Comparison of ENCODE assay signal across 26 mouse cellular contexts in genomic region chr19:52878812-52879502, GRCm38 (mm10).
DNase-seq lines count a peak whose midpoint lies in the region; ATAC-seq and TF ChIP-seq lines count a peak whose summit lies in the region.
"Had no signal": no experiment of that assay in that cellular context is flagged by ENCODE, and none has a peak within 500 bp of the region (broad histone marks: within the 10 kb centered on the region; RNA-seq: fewer than 3 reads in every experiment).

No protein-coding gene starts in this region.

- no peaks in the 10 kb centered on the region for H3K36me3 ChIP-seq in midbrain, embryonic 11.5 days (ENCODE audit: control insufficient read depth, insufficient read depth, low read length)
- no peaks in the 10 kb centered on the region for H3K36me3 ChIP-seq in midbrain, embryonic 13.5 days
- H3K36me3 ChIP-seq: embryonic facial prominence, embryonic 13.5 days; intestine, embryonic 15.5 days; limb, embryonic 12.5 days had no signal

- TF ChIP-seq CTCF in layer of hippocampus, adult 2 months (conservative IDR thresholded peaks at IDR 0.05): no peak

- ATAC-seq in midbrain, embryonic 11.5 days (ENCODE audit: low FRiP score): no peak
- no peak for ATAC-seq in midbrain, embryonic 13.5 days
- peak; percentile 96 for ATAC-seq in granulocyte monocyte progenitor cell, adult 5-6 weeks (replicated peaks; ENCODE audit: poor library complexity, severe bottlenecking)
- ATAC-seq: forebrain, postnatal 0 days; intestine, embryonic 15.5 days; midbrain, embryonic 16.5 days had no signal

- H3K9ac ChIP-seq in midbrain, embryonic 11.5 days (ENCODE audit: low read length): no peak overlapping the region
- H3K9ac ChIP-seq in midbrain, embryonic 13.5 days (replicated peaks): no peak overlapping the region
- H3K9ac ChIP-seq: embryonic facial prominence, embryonic 13.5 days; forebrain, postnatal 0 days; hindbrain, embryonic 14.5 days; intestine, embryonic 15.5 days; limb, embryonic 12.5 days; lung, embryonic 14.5 days had no signal

- peak; percentile 40 for DNase-seq in layer of hippocampus, adult 9-11 months
- no peak for DNase-seq in layer of hippocampus, adult 2 months (ENCODE audit: low spot score in 2 of 2)
- DNase-seq in midbrain, embryonic 11.5 days (ENCODE audit: low spot score, missing footprints): peak; percentile 47
- no peak for DNase-seq in gastrocnemius, postnatal 14 days
- no peak for DNase-seq in kidney, postnatal 4 days
- DNase-seq in frontal cortex, postnatal 36 days (ENCODE audit: low spot score in 2 of 2): no peak
- DNase-seq: adrenal gland, adult 2 months; B cell, adult 2 months; cerebellum, adult 9-11 months; forebrain, postnatal 0 days; gastrocnemius, adult 2 months; heart, adult 18-20 months; heart, postnatal 36 days; kidney, adult 9 months; kidney, postnatal 25 days; lung, embryonic 14.5 days; right cerebral cortex, postnatal 4 days had no signal

- no peak overlapping the region for H3K27ac ChIP-seq in layer of hippocampus, adult 2 months
- no peak overlapping the region for H3K27ac ChIP-seq in midbrain, embryonic 11.5 days (ENCODE audit: low read depth, low read length)
- H3K27ac ChIP-seq in midbrain, embryonic 13.5 days: no peak overlapping the region
- H3K27ac ChIP-seq: embryonic facial prominence, embryonic 13.5 days; gastrocnemius, adult 2 months; hindbrain, embryonic 14.5 days; intestine, embryonic 15.5 days; limb, embryonic 12.5 days; stomach, postnatal 0 days had no signal

- H3K9me3 ChIP-seq in midbrain, embryonic 11.5 days (ENCODE audit: control insufficient read depth, low read length): no peaks in the 10 kb centered on the region
- H3K9me3 ChIP-seq in midbrain, embryonic 13.5 days: no peaks in the 10 kb centered on the region
- H3K9me3 ChIP-seq: embryonic facial prominence, embryonic 13.5 days; intestine, embryonic 15.5 days; limb, embryonic 12.5 days; megakaryocyte, embryonic 14.5 days had no signal

- WGBS in midbrain, embryonic 11.5 days: 93% methylated on average over 6 of the region's 6 CpGs
- 91% methylated on average over 6 of the region's 6 CpGs for WGBS in midbrain, embryonic 13.5 days

- intact Hi-C loops in gastrocnemius, postnatal 14 days (cut with DNase I; ENCODE audit: low total_unique reads): no loop called here

- no peaks in the 10 kb centered on the region for H3K4me1 ChIP-seq in midbrain, embryonic 11.5 days (ENCODE audit: control insufficient read depth, insufficient read depth, low read length)
- H3K4me1 ChIP-seq in midbrain, embryonic 13.5 days (replicated peaks): no peaks in the 10 kb centered on the region
- H3K4me1 ChIP-seq: embryonic facial prominence, embryonic 13.5 days; intestine, embryonic 15.5 days; megakaryocyte, embryonic 14.5 days had no signal

- no peaks in the 10 kb centered on the region for H3K27me3 ChIP-seq in midbrain, embryonic 11.5 days (ENCODE audit: control insufficient read depth, insufficient read depth, low read length)
- no peaks in the 10 kb centered on the region for H3K27me3 ChIP-seq in midbrain, embryonic 13.5 days
- H3K27me3 ChIP-seq: embryonic facial prominence, embryonic 13.5 days; intestine, embryonic 15.5 days; megakaryocyte, embryonic 14.5 days had no signal

- no peak overlapping the region for H3K4me3 ChIP-seq in layer of hippocampus, adult 2 months
- no peak overlapping the region for H3K4me3 ChIP-seq in midbrain, embryonic 11.5 days (ENCODE audit: low read depth, low read length)
- H3K4me3 ChIP-seq in midbrain, embryonic 13.5 days (replicated peaks): no peak overlapping the region
- H3K4me3 ChIP-seq: embryonic facial prominence, embryonic 13.5 days; gastrocnemius, adult 2 months; intestine, embryonic 15.5 days; limb, embryonic 12.5 days; megakaryocyte, embryonic 14.5 days had no signal

- H3K4me2 ChIP-seq in midbrain, embryonic 11.5 days: no peak overlapping the region
- H3K4me2 ChIP-seq in midbrain, embryonic 13.5 days (replicated peaks): no peak overlapping the region
- H3K4me2 ChIP-seq: embryonic facial prominence, embryonic 13.5 days; hindbrain, embryonic 14.5 days; intestine, embryonic 15.5 days; limb, embryonic 12.5 days; lung, embryonic 14.5 days had no signal

Comparison
In these comparisons a context has a peak if more than half of its experiments do, and no peak if none do; other contexts are left out.
1. DNase-seq: peak in layer of hippocampus, adult 9-11 months (single experiment) and midbrain, embryonic 11.5 days (single experiment); none in layer of hippocampus, adult 2 months (0 of 2), gastrocnemius, postnatal 14 days (single experiment), kidney, postnatal 4 days (0 of 2) and frontal cortex, postnatal 36 days (0 of 2).